Mouse (Mus musculus) embryonic facial prominence, embryonic 11.5 days (tissue): ENCODE data around the gene Amot. TPM values are rescaled to one million over a fixed set of nuclear protein-coding genes. Genes with fewer than 3 reads are reported as not detected.
A peak's percentile ranks its signal among the peaks of the same experiment; 100 is the strongest.

ENCODE experiments used
- ATAC-seq: fragments of 200-750 bp; cut with Nextera tagmentation; replicated peaks from 2 replicates; pipeline ENCODE4 v1.8.0; 2017; ENCODE audit warnings: low read depth; ENCODE audit not compliant: insufficient number of reproducible peaks, low FRiP score, low TSS enrichment
- DNase-seq: peaks from one replicate; pipeline ENCODE4 v3.0.0-alpha.2; 2015; ENCODE audit warnings: low spot score
- H3K27ac ChIP-seq: fragments of 300-500 bp; sonication (generic); replicated peaks from 2 replicates; pipeline ENCODE4 v1.5.1; 2014; ENCODE audit warnings: mild to moderate bottlenecking, low read depth, low read length, control low read depth
- H3K27me3 ChIP-seq: fragments of 300-500 bp; sonication (generic); 2 replicates; pipeline ENCODE4 v1.6.1; 2014; ENCODE audit warnings: mild to moderate bottlenecking, low read length, moderate library complexity, mixed read lengths; ENCODE audit not compliant: control insufficient read depth, insufficient read depth
- H3K36me3 ChIP-seq: fragments of 300-500 bp; sonication (generic); replicated peaks from 2 replicates; pipeline ENCODE4 v1.6.1; 2014; ENCODE audit warnings: low read depth, mild to moderate bottlenecking, low read length, moderate library complexity, mixed read lengths; ENCODE audit not compliant: control insufficient read depth, insufficient read depth
- H3K4me1 ChIP-seq: fragments of 300-500 bp; sonication (generic); 2 replicates; pipeline ENCODE4 v1.6.1; 2014; ENCODE audit warnings: low read length, mixed read lengths; ENCODE audit not compliant: control insufficient read depth, insufficient read depth
- H3K4me2 ChIP-seq: fragments of 300-500 bp; sonication (generic); 2 replicates; pipeline ENCODE4 v1.6.1; 2014; ENCODE audit warnings: low read depth, mild to moderate bottlenecking, control low read depth, low read length, moderate library complexity
- H3K4me3 ChIP-seq: fragments of 300-500 bp; sonication (generic); 2 replicates; pipeline ENCODE4 v1.5.1; 2014; ENCODE audit warnings: low read depth, low read length, control low read depth
- H3K9ac ChIP-seq: fragments of 300-500 bp; sonication (generic); replicated peaks from 2 replicates; pipeline ENCODE4 v1.6.1; 2014; ENCODE audit warnings: mild to moderate bottlenecking, control low read depth, low read length
- H3K9me3 ChIP-seq: fragments of 300-500 bp; sonication (generic); replicated peaks from 2 replicates; pipeline ENCODE4 v1.6.1; 2016; ENCODE audit warnings: mild to moderate bottlenecking, low read length, inconsistent platforms, mixed read lengths; ENCODE audit not compliant: control insufficient read depth
- WGBS: fragments of 180-500 bp; shearing (Covaris S2); extraction: QIAGEN DNeasy Blood & Tissue Kit; methylation state at CpG from one replicate; pipeline ENCODE4 v1.1.7; 2014; 5-methylcytosine and 5-hydroxymethylcytosine counted together
- polyA plus RNA-seq: library from polyadenylated mRNA; unstranded; fragments of >200 nt; fragmentation: Nextera tagmentation; extraction: Ambion mirVana; gene quantifications from 2 replicates; pipeline ENCODE4 v1.2.1, GENCODE M21; 2014

Gene Amot
- polyA plus RNA-seq, 1 experiment from 2014 or later, result 48.1 TPM

GRCm38 (mm10) chrX:145515498-145516158 lies 10.6 kb upstream of the Amot start:
- Histone ChIP-seq H3K4me1 (no peaks in the 10 kb centered on the region), H3K9me3 (no peaks in the 10 kb centered on the region), H3K27me3 (no peaks in the 10 kb centered on the region), H3K9ac (no peak overlapping the region), H3K27ac (peak overlapping the region; percentile 35; the same call in 1 of the 2 replicates), H3K36me3 (no peaks in the 10 kb centered on the region), H3K4me3 (no peak overlapping the region), H3K4me2 (no peak overlapping the region)
- 44% methylated on average over 9 of the region's 9 CpGs for WGBS
- peak; percentile 57 for DNase-seq
- ATAC-seq, result no peak; the same call in 1 of the 2 replicates

GRCm38 (mm10) chrX:145510675-145511074 lies 5.7 kb upstream of the Amot start:
- DNase-seq (no peak), ATAC-seq (no peak)
- Histone ChIP-seq H3K4me3 (no peak overlapping the region), H3K27me3 (no peaks in the 10 kb centered on the region), H3K36me3 (no peaks in the 10 kb centered on the region), H3K4me2 (no peak overlapping the region), H3K9ac (no peak overlapping the region), H3K27ac (no peak overlapping the region), H3K9me3 (no peaks in the 10 kb centered on the region), H3K4me1 (no peaks in the 10 kb centered on the region)
- WGBS, result 52% methylated on average over 3 of the region's 3 CpGs

GRCm38 (mm10) chrX:145505457-145506201 lies 648 bp upstream of the Amot start:
- 16% methylated on average over 14 of the region's 14 CpGs for WGBS
- Histone ChIP-seq H3K9me3 (no peaks in the 10 kb centered on the region), H3K9ac (peak overlapping the region; percentile 22; the same call in 1 of the 2 replicates), H3K4me3 (peak overlapping the region; percentile 49), H3K4me2 (peak overlapping the region; percentile 26), H3K36me3 (no peaks in the 10 kb centered on the region), H3K4me1 (no peaks in the 10 kb centered on the region), H3K27me3 (no peaks in the 10 kb centered on the region), H3K27ac (peak overlapping the region; percentile 65)
- peak; percentile 75 for DNase-seq
- peak; percentile 94 for ATAC-seq

GRCm38 (mm10) chrX:145501666-145502355 lies 3.2 kb downstream of the Amot start:
- no peak overlapping the region for H3K27ac ChIP-seq
- ATAC-seq (no peak), DNase-seq (no peak)
- no peaks in the 10 kb centered on the region for H3K36me3 ChIP-seq
- H3K9me3 ChIP-seq, result no peaks in the 10 kb centered on the region
- H3K4me3 ChIP-seq, result peak overlapping the region; percentile 3; the same call in 1 of the 2 replicates
- WGBS, result 30% methylated on average over 8 of the region's 8 CpGs
- no peak overlapping the region for H3K9ac ChIP-seq
- H3K4me2 ChIP-seq, result no peak overlapping the region
- H3K4me1 ChIP-seq, result no peaks in the 10 kb centered on the region
- no peaks in the 10 kb centered on the region for H3K27me3 ChIP-seq

- Histone ChIP-seq H3K27me3 (no peaks in the 10 kb centered on the region), H3K9ac (no peak overlapping the region), H3K4me3 (no peak overlapping the region), H3K4me1 (no peaks in the 10 kb centered on the region), H3K9me3 (no peaks in the 10 kb centered on the region), H3K36me3 (no peaks in the 10 kb centered on the region), H3K4me2 (no peak overlapping the region), H3K27ac (no peak overlapping the region)
- WGBS, result 26% methylated on average over 2 of the region's 2 CpGs
- ATAC-seq (no peak), DNase-seq (peak; percentile 48)
Observed at GRCm38 (mm10) chrX:145499101-145499500, 5.9 kb downstream of the Amot start.

- no peak for ATAC-seq
- Histone ChIP-seq H3K4me2 (no peak overlapping the region), H3K27me3 (no peaks in the 10 kb centered on the region)
Observed at GRCm38 (mm10) chrX:145498691-145499090, 6.3 kb downstream of the Amot start.

GRCm38 (mm10) chrX:145497486-145497885 lies 7.5 kb downstream of the Amot start:
- no peak for DNase-seq
- 79% methylated on average over 6 of the region's 6 CpGs for WGBS
- H3K27me3 ChIP-seq, result no peaks in the 10 kb centered on the region; the same call in 1 of the 2 replicates

More at GRCm38 (mm10) chrX:145498691-145499090, 6.3 kb downstream of the Amot start:
- Histone ChIP-seq H3K27ac (no peak overlapping the region), H3K4me3 (no peak overlapping the region), H3K9ac (no peak overlapping the region), H3K4me1 (no peaks in the 10 kb centered on the region), H3K36me3 (no peaks in the 10 kb centered on the region), H3K9me3 (no peaks in the 10 kb centered on the region)
- DNase-seq, result peak; percentile 59
- 41% methylated on average over 4 of the region's 4 CpGs for WGBS

More at GRCm38 (mm10) chrX:145497486-145497885, 7.5 kb downstream of the Amot start:
- H3K9ac ChIP-seq, result no peak overlapping the region
- no peak overlapping the region for H3K4me2 ChIP-seq
- no peaks in the 10 kb centered on the region for H3K36me3 ChIP-seq
- H3K27ac ChIP-seq, result no peak overlapping the region
- no peaks in the 10 kb centered on the region for H3K9me3 ChIP-seq
- no peaks in the 10 kb centered on the region for H3K4me1 ChIP-seq
- no peak overlapping the region for H3K4me3 ChIP-seq
- no peak for ATAC-seq
